Comparison of ENCODE assay signal across 8 mouse cellular contexts in genomic region chr15:78875537-78875936, GRCm38 (mm10). TPM values are rescaled to one million over a fixed set of nuclear protein-coding genes. Genes with fewer than 3 reads are reported as not detected.
DNase-seq lines count a peak whose midpoint lies in the region; ATAC-seq and TF ChIP-seq lines count a peak whose summit lies in the region.
"Had no signal": no experiment of that assay in that cellular context is flagged by ENCODE, and none has a peak within 500 bp of the region (broad histone marks: within the 10 kb centered on the region; RNA-seq: fewer than 3 reads in every experiment).

No protein-coding gene starts in this region.

- TF ChIP-seq CTCF in left cerebral cortex, adult 2 months (IDR thresholded peaks at IDR 0.05), result no peak
- no peak for TF ChIP-seq CTCF in small intestine, adult 2 months (IDR thresholded peaks at IDR 0.05; ENCODE audit: extremely low read depth, insufficient read length, insufficient replicate concordance, low read depth, low read length)
- TF ChIP-seq CTCF in cerebellum, adult 2 months (IDR thresholded peaks at IDR 0.05; ENCODE audit: borderline replicate concordance, insufficient read depth, low read depth, low read length), result no peak

- no peak overlapping the region for H3K4me3 ChIP-seq in left cerebral cortex, adult 2 months
- H3K4me3 ChIP-seq in forebrain, embryonic 14.5 days (ENCODE audit: low read depth, low read length), result no peak overlapping the region
- peak overlapping the region; percentile 70; the same call in 1 of the 2 replicates for H3K4me3 ChIP-seq in limb, embryonic 13.5 days
- no peak overlapping the region for H3K4me3 ChIP-seq in small intestine, adult 2 months (ENCODE audit: low read depth, low read length)
- H3K4me3 ChIP-seq in cerebellum, adult 2 months (replicated peaks; ENCODE audit: insufficient read depth, low read depth, low read length), result no peak overlapping the region

- no peaks in the 10 kb centered on the region for H3K9me3 ChIP-seq in forebrain, embryonic 14.5 days (replicated peaks; ENCODE audit: control insufficient read depth, low read length)
- no peaks in the 10 kb centered on the region for H3K9me3 ChIP-seq in limb, embryonic 13.5 days

- no peak for TF ChIP-seq POLR2A in small intestine, adult 2 months (IDR thresholded peaks at IDR 0.05; ENCODE audit: low read depth, low read length)
- TF ChIP-seq POLR2A in cerebellum, adult 2 months (IDR thresholded peaks at IDR 0.05; ENCODE audit: borderline replicate concordance, insufficient read depth, low read length), result no peak

- DNase-seq in left cerebral cortex, adult 2 months (ENCODE audit: extremely low spot score in 1 of 2, low spot score in 2 of 2), result no peak
- no peak for DNase-seq in left cerebral cortex, adult 11 months (ENCODE audit: low spot score)
- no peak for DNase-seq in forebrain, embryonic 14.5 days (ENCODE audit: low spot score)
- DNase-seq in adrenal gland, adult 18-20 months (ENCODE audit: low spot score in 2 of 2), result no peak
- DNase-seq in cerebellum, adult 2 months, result no peak

- no peak for ATAC-seq in forebrain, embryonic 14.5 days
- no peak for ATAC-seq in limb, embryonic 13.5 days (ENCODE audit: low FRiP score, low read depth)

- intact Hi-C loops in left cerebral cortex, adult 2 months (cut with DNase I), result no loop called here

- peak overlapping the region; percentile 88 for H3K4me2 ChIP-seq in forebrain, embryonic 14.5 days (ENCODE audit: low read length)
- H3K4me2 ChIP-seq in limb, embryonic 13.5 days (replicated peaks), result peak overlapping the region; percentile 91

- H3K27ac ChIP-seq in left cerebral cortex, adult 2 months, result peak overlapping the region; percentile 98; the same call in 1 of the 2 replicates
- H3K27ac ChIP-seq in forebrain, embryonic 14.5 days (ENCODE audit: low read depth, low read length), result peak overlapping the region; percentile 97
- H3K27ac ChIP-seq in limb, embryonic 13.5 days, result peak overlapping the region; percentile 98
- peak overlapping the region; percentile 96 for H3K27ac ChIP-seq in small intestine, adult 2 months (ENCODE audit: insufficient read depth, low read depth, low read length)
- no peak overlapping the region for H3K27ac ChIP-seq in cerebellum, adult 2 months (ENCODE audit: insufficient read depth, low read length)

- peaks cover 6% of the 10 kb centered on the region; the same call in 1 of the 2 replicates for H3K36me3 ChIP-seq in forebrain, embryonic 14.5 days (ENCODE audit: control insufficient read depth, insufficient read depth, low read length)
- peaks cover 5% of the 10 kb centered on the region; the same call in 1 of the 2 replicates for H3K36me3 ChIP-seq in limb, embryonic 13.5 days
- H3K36me3 ChIP-seq in small intestine, adult 2 months (ENCODE audit: control insufficient read depth, insufficient read depth, low read length), result no peaks in the 10 kb centered on the region

- peaks cover 14% of the 10 kb centered on the region for H3K4me1 ChIP-seq in forebrain, embryonic 14.5 days (ENCODE audit: control insufficient read depth, insufficient read depth, low read length)
- H3K4me1 ChIP-seq in limb, embryonic 13.5 days, result peaks cover 38% of the 10 kb centered on the region
- H3K4me1 ChIP-seq in small intestine, adult 2 months (ENCODE audit: control insufficient read depth, insufficient read depth, insufficient read length, low read length), result peaks cover 17% of the 10 kb centered on the region
- peaks cover 15% of the 10 kb centered on the region; the same call in 1 of the 2 replicates for H3K4me1 ChIP-seq in cerebellum, adult 2 months (ENCODE audit: control insufficient read depth, insufficient read depth, low read length)

- H3K9ac ChIP-seq in forebrain, embryonic 14.5 days (ENCODE audit: low read length), result no peak overlapping the region
- no peak overlapping the region for H3K9ac ChIP-seq in limb, embryonic 13.5 days

- WGBS in forebrain, embryonic 14.5 days, result 86% methylated on average over 5 of the region's 5 CpGs
- 83% methylated on average over 5 of the region's 5 CpGs for WGBS in limb, embryonic 13.5 days
- 62% methylated on average over 5 of the region's 5 CpGs for WGBS in small intestine, adult 2 months
- 87% methylated on average over 5 of the region's 5 CpGs for WGBS in cerebellum, adult 2 months

- H3K27me3 ChIP-seq in forebrain, embryonic 14.5 days (replicated peaks; ENCODE audit: control insufficient read depth, insufficient read depth, low read length), result no peaks in the 10 kb centered on the region
- no peaks in the 10 kb centered on the region for H3K27me3 ChIP-seq in limb, embryonic 13.5 days
- no peaks in the 10 kb centered on the region for H3K27me3 ChIP-seq in small intestine, adult 2 months (ENCODE audit: control insufficient read depth, insufficient read depth, low read length)
- no peaks in the 10 kb centered on the region for H3K27me3 ChIP-seq in cerebellum, adult 2 months (ENCODE audit: control insufficient read depth, insufficient read depth, low read length)

RNA-seq across cellular contexts. Expression of gene Gga1, which starts 1.5 kb away (rescaled TPM):
- 10 to 100 TPM; 64.8 to 68.2 TPM for total RNA-seq in left cerebral cortex, adult 2 months (2021)
- polyA plus RNA-seq in forebrain, embryonic 14.5 days (2014; fragmentation: Nextera tagmentation; extraction: Ambion mirVana), result 34.8 and 46.5 TPM in 2 replicates
- polyA plus RNA-seq in limb, embryonic 13.5 days (2015; fragmentation: Nextera tagmentation; extraction: Ambion mirVana), result 42.0 and 46.5 TPM in 2 replicates
- polyA plus RNA-seq in small intestine, adult 2 months (2012; rRNA removed), result 62.5 and 105 TPM in 2 replicates
- 10 to 100 TPM; 55.2 to 57.2 TPM for total RNA-seq in adrenal gland, adult 18-20 months (2021)
- polyA plus RNA-seq in cerebellum, adult 2 months (2012; rRNA removed), result 80.8 and 82.5 TPM in 2 replicates

RNA-seq across cellular contexts. Expression of gene Lgals2, which starts 20.2 kb away (rescaled TPM):
- total RNA-seq in left cerebral cortex, adult 2 months (2021), result not detected
- polyA plus RNA-seq in forebrain, embryonic 14.5 days (2014; fragmentation: Nextera tagmentation; extraction: Ambion mirVana), result not detected in 2 replicates
- 0.47 and 0.53 TPM in 2 replicates for polyA plus RNA-seq in limb, embryonic 13.5 days (2015; fragmentation: Nextera tagmentation; extraction: Ambion mirVana)
- polyA plus RNA-seq in small intestine, adult 2 months (2012; rRNA removed), result 637 and 2,134 TPM in 2 replicates
- total RNA-seq in adrenal gland, adult 18-20 months (2021), result under 1 TPM in 1 of 2 experiments, not detected in 1; 0.54 TPM
- 0.87 and 1.2 TPM in 2 replicates for polyA plus RNA-seq in cerebellum, adult 2 months (2012; rRNA removed)
- total RNA-seq: hematopoietic stem cell, adult 5-6 weeks had no signal

RNA-seq across cellular contexts. Expression of gene Gm49510, which starts 23.9 kb away (rescaled TPM):
- total RNA-seq in left cerebral cortex, adult 2 months (2021), result not detected
- not detected in 2 replicates for polyA plus RNA-seq in forebrain, embryonic 14.5 days (2014; fragmentation: Nextera tagmentation; extraction: Ambion mirVana)
- polyA plus RNA-seq in limb, embryonic 13.5 days (2015; fragmentation: Nextera tagmentation; extraction: Ambion mirVana), result 0.34 and 0.71 TPM in 2 replicates
- 0.13 TPM in 1 of 2 replicates, not detected in the other for polyA plus RNA-seq in small intestine, adult 2 months (2012; rRNA removed)
- total RNA-seq in adrenal gland, adult 18-20 months (2021), result not detected
- polyA plus RNA-seq in cerebellum, adult 2 months (2012; rRNA removed), result 0.10 TPM in 2 replicates
- total RNA-seq: hematopoietic stem cell, adult 5-6 weeks had no signal

RNA-seq across cellular contexts. Expression of gene Sh3bp1, which starts 24.0 kb away (rescaled TPM):
- total RNA-seq in left cerebral cortex, adult 2 months (2021), result 10 to 100 TPM; 35.0 to 37.7 TPM
- 4.2 and 5.8 TPM in 2 replicates for polyA plus RNA-seq in forebrain, embryonic 14.5 days (2014; fragmentation: Nextera tagmentation; extraction: Ambion mirVana)
- 43.7 and 51.3 TPM in 2 replicates for polyA plus RNA-seq in limb, embryonic 13.5 days (2015; fragmentation: Nextera tagmentation; extraction: Ambion mirVana)
- polyA plus RNA-seq in small intestine, adult 2 months (2012; rRNA removed), result 41.3 and 48.8 TPM in 2 replicates
- total RNA-seq in adrenal gland, adult 18-20 months (2021), result 1 to 10 TPM; 4.1 to 6.5 TPM
- 25.8 and 28.2 TPM in 2 replicates for polyA plus RNA-seq in cerebellum, adult 2 months (2012; rRNA removed)

RNA-seq across cellular contexts. Expression of gene Cdc42ep1, which starts 33.1 kb away (rescaled TPM):
- 10 to 100 TPM; 10.6 to 13.1 TPM for total RNA-seq in left cerebral cortex, adult 2 months (2021)
- polyA plus RNA-seq in forebrain, embryonic 14.5 days (2014; fragmentation: Nextera tagmentation; extraction: Ambion mirVana), result 5.1 and 8.0 TPM in 2 replicates
- polyA plus RNA-seq in limb, embryonic 13.5 days (2015; fragmentation: Nextera tagmentation; extraction: Ambion mirVana), result 17.9 and 19.1 TPM in 2 replicates
- polyA plus RNA-seq in small intestine, adult 2 months (2012; rRNA removed), result 18.9 and 26.0 TPM in 2 replicates
- total RNA-seq in adrenal gland, adult 18-20 months (2021), result 10 to 100 TPM; 36.2 to 53.1 TPM
- 73.2 and 77.3 TPM in 2 replicates for polyA plus RNA-seq in cerebellum, adult 2 months (2012; rRNA removed)
- total RNA-seq: hematopoietic stem cell, adult 5-6 weeks had no signal

Comparison
In these comparisons a context has a peak if more than half of its experiments do, and no peak if none do; other contexts are left out.
1. RNA of gene Lgals2, which starts 20.2 kb away (polyA plus RNA-seq): 637 to 2,134 TPM in small intestine, adult 2 months; 0.87 to 1.2 TPM in cerebellum, adult 2 months, 0.47 to 0.53 TPM in limb, embryonic 13.5 days and not detected in forebrain, embryonic 14.5 days; every median in the first group is over 100 times any median in the second.